Mouse (Mus musculus): ENCODE measurements around the gene Iqgap2. TPM values are rescaled to one million over a fixed set of nuclear protein-coding genes. Genes with fewer than 3 reads are reported as not detected.

Iqgap2 gene
- total and polyA plus RNA-seq, 3 experiments: 0.08 to 0.14 (median 0.11) TPM

- no peak overlapping the region for H3K27ac ChIP-seq (ENCODE audit: insufficient read depth, low read depth)
- dilution Hi-C loops (cut with MboI; ENCODE audit: extremely low pct_ligation_motif_present, extremely low pct_unique_long_range_greater_than_20kb, low sequenced_read_pairs) (no loop called here), in situ Hi-C loops (cut with MboI; ENCODE audit: low pct_ligation_motif_present, low pct_unique_long_range_greater_than_20kb, low sequenced_read_pairs) (no loop called here)
- no peaks in the 10 kb centered on the region for H3K79me2 ChIP-seq (replicated peaks; ENCODE audit: control insufficient read depth, extremely low read depth, insufficient read depth, poor library complexity, severe bottlenecking)
- H3K4me3 ChIP-seq (replicated peaks in 1 of 3; ENCODE audit: low read depth in 2 of 3, low read length in 2 of 3, poor library complexity in 1 of 3): no peak overlapping the region
- no peak overlapping the region for H3K4me2 ChIP-seq (ENCODE audit: insufficient read depth, low read depth, poor library complexity, severe bottlenecking)
- H3K9ac ChIP-seq (ENCODE audit: insufficient read depth, low read depth): no peak overlapping the region
- peaks cover 47% of the 10 kb centered on the region for H3K27me3 ChIP-seq (replicated peaks)
- H3K9me3 ChIP-seq (replicated peaks; ENCODE audit: low read length): no peaks in the 10 kb centered on the region
- peaks cover 0 to 8% of the 10 kb centered on the region in 2 experiments; a peak in 2 of 4 replicates for H3K4me1 ChIP-seq (ENCODE audit: control insufficient read depth in 1 of 2, insufficient read depth in 2 of 2)
- no peak for TF ChIP-seq USF2 (conservative IDR thresholded peaks at IDR 0.05; ENCODE audit: low read depth, low read length)
- no peak for TF ChIP-seq BHLHE40 (IDR thresholded peaks at IDR 0.05; ENCODE audit: low read depth, low read length)
- no peak for TF ChIP-seq PAX5 (IDR thresholded peaks at IDR 0.05; ENCODE audit: low read length)
- TF ChIP-seq ZC3H11A (IDR thresholded peaks at IDR 0.05; ENCODE audit: low read depth, low read length): no peak
- TF ChIP-seq RCOR1 (conservative IDR thresholded peaks at IDR 0.05; ENCODE audit: low read depth, low read length): no peak
- TF ChIP-seq CHD2 (IDR thresholded peaks at IDR 0.05; ENCODE audit: low read length): no peak
- no peak for TF ChIP-seq ETS1 (conservative IDR thresholded peaks at IDR 0.05; ENCODE audit: low read depth, low read length)
- TF ChIP-seq ELF1 (IDR thresholded peaks at IDR 0.05; ENCODE audit: low read depth, low read length): no peak
- no peak for TF ChIP-seq CHD1 (IDR thresholded peaks at IDR 0.05; ENCODE audit: low read depth, low read length)
- no peak for TF ChIP-seq MYC (IDR thresholded peaks at IDR 0.05; ENCODE audit: low read depth, low read length)
- no peak for TF ChIP-seq CTCF (conservative IDR thresholded peaks at IDR 0.05 in 1 of 2, IDR thresholded peaks at IDR 0.05 in 1 of 2; ENCODE audit: low read depth in 2 of 2, low read length in 2 of 2)
- no peak for TF ChIP-seq MAX (IDR thresholded peaks at IDR 0.05; ENCODE audit: low read length)
- no peak for TF ChIP-seq USF1 (IDR thresholded peaks at IDR 0.05; ENCODE audit: low read depth, low read length)
- no peak for TF ChIP-seq RAD21 (IDR thresholded peaks at IDR 0.05; ENCODE audit: low read depth, low read length)
- TF ChIP-seq E2F4 (IDR thresholded peaks at IDR 0.05; ENCODE audit: insufficient replicate concordance, low read depth, low read length): no peak
- TF ChIP-seq ZMIZ1 (IDR thresholded peaks at IDR 0.05; ENCODE audit: low read depth, low read length): no peak
- TF ChIP-seq TBP (conservative IDR thresholded peaks at IDR 0.05; ENCODE audit: low read depth, low read length): no peak
- TF ChIP-seq GABPA (IDR thresholded peaks at IDR 0.05; ENCODE audit: insufficient replicate concordance, low read depth, low read length): no peak
- no peak for DNase-seq (ENCODE audit: extremely low read depth)
- H3K36me3 ChIP-seq (replicated peaks in 1 of 2; ENCODE audit: control insufficient read depth in 1 of 2, insufficient read depth in 1 of 2, low read length in 1 of 2): no peaks in the 10 kb centered on the region
Observed at GRCm38 (mm10) chr13:95621563-95621962, 270.2 kb downstream of the Iqgap2 start.

DNA sequence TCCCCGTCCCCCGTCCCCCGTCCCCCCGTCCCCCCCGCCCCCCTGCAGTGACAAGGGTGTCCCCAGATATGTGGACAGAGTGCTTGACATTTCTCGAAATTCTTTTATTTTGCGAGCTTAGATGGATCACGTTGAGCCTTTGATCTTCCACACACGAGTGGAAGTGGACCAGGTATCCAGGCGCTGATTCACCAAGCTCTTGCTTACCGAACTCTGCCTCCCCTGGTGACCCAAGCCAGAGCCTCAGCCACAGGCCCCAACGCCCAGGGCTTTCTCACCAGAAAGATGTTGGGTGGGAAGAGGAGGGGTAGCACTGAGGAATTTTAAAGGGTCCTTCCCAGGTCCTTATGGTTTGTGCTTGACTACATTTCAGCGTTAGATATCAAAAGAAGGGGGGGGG lies 272.9 kb downstream of the Iqgap2 start:
- Histone ChIP-seq H3K4me3 (replicated peaks in 1 of 3; ENCODE audit: low read depth in 2 of 3, low read length in 2 of 3, poor library complexity in 1 of 3) (no peak overlapping the region), H3K27ac (ENCODE audit: insufficient read depth, low read depth) (no peak overlapping the region), H3K4me2 (ENCODE audit: insufficient read depth, low read depth, poor library complexity, severe bottlenecking) (peak overlapping the region; percentile 86)

More for the DNA sequence above, 272.9 kb downstream of the Iqgap2 start:
- Histone ChIP-seq H3K4me1 (ENCODE audit: control insufficient read depth in 1 of 2, insufficient read depth in 2 of 2) (peaks cover 0 to 8% of the 10 kb centered on the region in 2 experiments; a peak in 2 of 4 replicates), H3K9ac (ENCODE audit: insufficient read depth, low read depth) (no peak overlapping the region), H3K79me2 (replicated peaks; ENCODE audit: control insufficient read depth, extremely low read depth, insufficient read depth, poor library complexity, severe bottlenecking) (no peaks in the 10 kb centered on the region), H3K27me3 (replicated peaks) (peaks cover 65% of the 10 kb centered on the region), H3K9me3 (replicated peaks; ENCODE audit: low read length) (no peaks in the 10 kb centered on the region), H3K36me3 (replicated peaks in 1 of 2; ENCODE audit: control insufficient read depth in 1 of 2, insufficient read depth in 1 of 2, low read length in 1 of 2) (no peaks in the 10 kb centered on the region)
- DNase-seq (ENCODE audit: extremely low read depth): no peak
- in situ Hi-C loops (cut with MboI; ENCODE audit: low pct_ligation_motif_present, low pct_unique_long_range_greater_than_20kb, low sequenced_read_pairs): no loop called here
- dilution Hi-C loops (cut with MboI; ENCODE audit: extremely low pct_ligation_motif_present, extremely low pct_unique_long_range_greater_than_20kb, low sequenced_read_pairs): no loop called here
- TF ChIP-seq KAT2A (IDR thresholded peaks at IDR 0.05; ENCODE audit: insufficient replicate concordance, low read length): no peak
- no peak for TF ChIP-seq EP300 (IDR thresholded peaks at IDR 0.05; ENCODE audit: low read length)
- no peak for TF ChIP-seq POLR2AphosphoS2 (IDR thresholded peaks at IDR 0.05; ENCODE audit: low read depth, low read length)
- no peak for TF ChIP-seq ZC3H11A (IDR thresholded peaks at IDR 0.05; ENCODE audit: low read depth, low read length)
- TF ChIP-seq MAX (IDR thresholded peaks at IDR 0.05; ENCODE audit: low read length): no peak
- no peak for TF ChIP-seq PAX5 (IDR thresholded peaks at IDR 0.05; ENCODE audit: low read length)
- TF ChIP-seq USF2 (conservative IDR thresholded peaks at IDR 0.05; ENCODE audit: low read depth, low read length): no peak
- TF ChIP-seq TBP (conservative IDR thresholded peaks at IDR 0.05; ENCODE audit: low read depth, low read length): no peak
- no peak for TF ChIP-seq ZKSCAN1 (IDR thresholded peaks at IDR 0.05; ENCODE audit: borderline replicate concordance, low read depth, low read length)
- no peak for TF ChIP-seq MYC (IDR thresholded peaks at IDR 0.05; ENCODE audit: low read depth, low read length)
- no peak for TF ChIP-seq POLR2A (IDR thresholded peaks at IDR 0.05; ENCODE audit: low read depth, low read length)
- no peak for TF ChIP-seq MAZ (IDR thresholded peaks at IDR 0.05; ENCODE audit: low read depth, low read length)
- TF ChIP-seq GABPA (IDR thresholded peaks at IDR 0.05; ENCODE audit: insufficient replicate concordance, low read depth, low read length): no peak
- TF ChIP-seq TCF12 (IDR thresholded peaks at IDR 0.05; ENCODE audit: low read depth, low read length): no peak
- TF ChIP-seq MXI1 (IDR thresholded peaks at IDR 0.05; ENCODE audit: low read depth, low read length): no peak
- TF ChIP-seq ZNF384 (IDR thresholded peaks at IDR 0.05; ENCODE audit: low read depth, low read length): no peak
- no peak for TF ChIP-seq BHLHE40 (IDR thresholded peaks at IDR 0.05; ENCODE audit: low read depth, low read length)
- TF ChIP-seq CHD2 (IDR thresholded peaks at IDR 0.05; ENCODE audit: low read length): no peak
